In the genomic region with DNA sequence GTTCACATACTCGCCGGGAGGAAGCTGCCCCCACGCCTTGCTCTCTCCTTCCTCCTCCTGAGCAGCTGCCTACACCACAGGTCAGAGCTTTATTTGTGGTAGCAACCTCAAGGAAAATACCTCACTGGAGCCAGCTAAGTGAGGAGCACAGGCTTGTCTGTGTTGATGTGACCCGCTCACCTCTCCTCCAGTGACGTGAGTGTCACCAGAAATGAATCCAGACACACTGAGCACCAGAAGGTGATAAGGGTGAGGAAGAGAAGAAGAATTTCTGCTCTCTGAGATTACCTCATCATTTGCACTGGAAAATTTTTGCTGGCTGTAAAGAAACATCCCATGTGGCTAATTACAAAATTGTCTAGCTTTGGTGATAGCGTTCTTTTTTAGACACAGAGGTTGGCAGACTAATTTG, we compare ENCODE assay signal across 14 mouse cellular contexts.
DNase-seq lines count a peak whose midpoint lies in the region; ATAC-seq lines count a peak whose summit lies in the region.
"Had no signal": no experiment of that assay in that cellular context is flagged by ENCODE, and none has a peak within 500 bp of the region (broad histone marks: within the 10 kb centered on the region; RNA-seq: fewer than 3 reads in every experiment).

No protein-coding gene starts in this region.

- H3K4me2 ChIP-seq in heart, embryonic 14.5 days (ENCODE audit: low read length): no peak overlapping the region
- no peak overlapping the region for H3K4me2 ChIP-seq in lung, embryonic 16.5 days (ENCODE audit: low read depth, low read length)

- H3K4me3 ChIP-seq in heart, embryonic 14.5 days (ENCODE audit: control insufficient read depth in 1 of 2, insufficient read depth in 1 of 2, low read depth in 1 of 2, low read length in 2 of 2): no peak overlapping the region
- no peak overlapping the region for H3K4me3 ChIP-seq in lung, embryonic 16.5 days (ENCODE audit: low read length)
- H3K4me3 ChIP-seq: heart, adult 2 months had no signal

- intact Hi-C loops in left cerebral cortex, postnatal 4 days (cut with DNase I): no loop called here

- DNase-seq in frontal cortex, postnatal 10 days (ENCODE audit: low spot score in 2 of 2): no peak
- DNase-seq in left cerebral cortex, postnatal 4 days: peak; percentile 10
- DNase-seq in left cerebral cortex, adult 8-10 months (ENCODE audit: low spot score in 2 of 2): no peak
- no peak for DNase-seq in spleen, postnatal 4 days (ENCODE audit: low spot score in 2 of 2)
- DNase-seq in left cerebral cortex, adult 18-20 months (ENCODE audit: low spot score in 2 of 2): no peak
- DNase-seq: adrenal gland, postnatal 10 days; kidney, adult 8-10 months; liver; thymus, adult 2 months had no signal

- peaks cover 5 to 14% of the 10 kb centered on the region in 2 experiments; a peak in 3 of 4 replicates for H3K4me1 ChIP-seq in heart, embryonic 14.5 days (ENCODE audit: control insufficient read depth in 2 of 2, insufficient read depth in 2 of 2, low read length in 2 of 2)
- H3K4me1 ChIP-seq in lung, embryonic 16.5 days (replicated peaks; ENCODE audit: control insufficient read depth, insufficient read depth, low read length): no peaks in the 10 kb centered on the region

- no peaks in the 10 kb centered on the region for H3K27me3 ChIP-seq in heart, embryonic 14.5 days (ENCODE audit: control insufficient read depth, insufficient read depth, low read length)
- no peaks in the 10 kb centered on the region for H3K27me3 ChIP-seq in lung, embryonic 16.5 days (ENCODE audit: control insufficient read depth, insufficient read depth, low read depth, low read length)
- H3K27me3 ChIP-seq: Patski had no signal

- no peak overlapping the region for H3K9ac ChIP-seq in heart, embryonic 14.5 days (ENCODE audit: low read length)
- H3K9ac ChIP-seq in lung, embryonic 16.5 days (ENCODE audit: low read length): no peak overlapping the region

- peak; percentile 69 for ATAC-seq in frontal cortex, adult (ENCODE audit: low TSS enrichment)
- ATAC-seq in heart, embryonic 14.5 days (ENCODE audit: insufficient number of reproducible peaks, insufficient read depth, low FRiP score, low read depth): peak; percentile 50; the same call in 1 of the 2 replicates
- peak; percentile 72 for ATAC-seq in lung, embryonic 16.5 days (ENCODE audit: low read depth)
- ATAC-seq: Patski had no signal

- no peaks in the 10 kb centered on the region for H3K9me3 ChIP-seq in heart, embryonic 14.5 days (ENCODE audit: control insufficient read depth, low read length)
- H3K9me3 ChIP-seq in lung, embryonic 16.5 days (ENCODE audit: control insufficient read depth, low read length): no peaks in the 10 kb centered on the region

- WGBS in heart, embryonic 14.5 days: 21% methylated on average over 6 of the region's 6 CpGs
- WGBS in lung, embryonic 16.5 days: 32% methylated on average over 6 of the region's 6 CpGs

- H3K27ac ChIP-seq in heart, embryonic 14.5 days (replicated peaks in 1 of 2; ENCODE audit: control insufficient read depth in 1 of 2, insufficient read depth in 1 of 2, low read depth in 2 of 2, low read length in 2 of 2): peak overlapping the region in 1 of 2 experiments; percentile 61; a peak in 2 of 4 replicates
- H3K27ac ChIP-seq in lung, embryonic 16.5 days (ENCODE audit: low read length): no peak overlapping the region
- H3K27ac ChIP-seq: heart, adult 2 months had no signal

- no peaks in the 10 kb centered on the region for H3K36me3 ChIP-seq in heart, embryonic 14.5 days (ENCODE audit: control insufficient read depth, insufficient read depth, low read length)
- no peaks in the 10 kb centered on the region for H3K36me3 ChIP-seq in lung, embryonic 16.5 days (ENCODE audit: control insufficient read depth, insufficient read depth, low read length)
